Mouse (Mus musculus) gastrocnemius, postnatal 10 days (tissue): Measurements from ENCODE around the gene Get4. TPM values are rescaled to one million over a fixed set of nuclear protein-coding genes. Genes with fewer than 3 reads are reported as not detected.

ENCODE experiments used
- DNase-seq: peaks from one replicate; pipeline ENCODE4 v3.0.0; 2021; ENCODE audit warnings: mixed read lengths
- total RNA-seq, 2 experiments: library from RNA; stranded (reverse); gene quantifications; 2 replicates each; pipeline ENCODE4 v1.2.3; 2021

The Get4 gene
- total RNA-seq, 2 experiments from 2014 or later: 48.4 to 55.6 TPM

- no peak for DNase-seq
Measured at GRCm38 (mm10) chr5:139283460-139284180, 31.5 kb downstream of the Get4 start.

DNA sequence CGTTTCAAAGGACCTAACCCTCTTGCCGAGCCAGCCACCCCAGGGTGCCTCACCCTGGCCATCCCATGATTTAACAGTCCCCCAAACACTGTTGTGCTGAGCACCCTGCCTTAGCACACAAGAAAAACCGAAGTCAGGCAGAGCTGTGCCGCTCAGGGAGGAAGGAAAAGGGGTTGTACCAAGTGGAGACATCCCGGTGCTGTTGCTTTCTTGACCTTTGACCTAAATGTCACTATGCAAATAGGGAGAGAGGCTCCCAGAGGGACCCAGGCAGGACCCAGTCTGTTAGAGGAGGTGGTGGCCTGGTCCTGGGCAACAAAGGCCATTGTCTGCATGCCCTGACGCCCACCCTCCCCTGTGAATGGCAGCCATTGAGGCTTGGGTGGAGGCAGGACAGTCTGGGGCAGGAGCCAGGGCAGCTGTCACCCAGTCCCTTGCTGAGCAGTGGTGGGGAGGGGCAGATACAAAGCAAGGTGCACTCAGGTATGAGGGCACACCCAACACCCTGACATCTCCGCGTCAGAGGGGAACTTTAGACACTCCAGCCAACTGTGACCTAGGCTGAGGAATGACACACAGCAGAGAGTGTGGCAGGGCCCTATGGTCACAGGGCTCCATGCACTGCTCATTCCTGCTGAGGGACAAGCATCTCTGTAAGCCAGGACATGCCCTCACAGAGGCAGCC, 33.4 kb downstream of the Get4 start:
- no peak for DNase-seq

DNA sequence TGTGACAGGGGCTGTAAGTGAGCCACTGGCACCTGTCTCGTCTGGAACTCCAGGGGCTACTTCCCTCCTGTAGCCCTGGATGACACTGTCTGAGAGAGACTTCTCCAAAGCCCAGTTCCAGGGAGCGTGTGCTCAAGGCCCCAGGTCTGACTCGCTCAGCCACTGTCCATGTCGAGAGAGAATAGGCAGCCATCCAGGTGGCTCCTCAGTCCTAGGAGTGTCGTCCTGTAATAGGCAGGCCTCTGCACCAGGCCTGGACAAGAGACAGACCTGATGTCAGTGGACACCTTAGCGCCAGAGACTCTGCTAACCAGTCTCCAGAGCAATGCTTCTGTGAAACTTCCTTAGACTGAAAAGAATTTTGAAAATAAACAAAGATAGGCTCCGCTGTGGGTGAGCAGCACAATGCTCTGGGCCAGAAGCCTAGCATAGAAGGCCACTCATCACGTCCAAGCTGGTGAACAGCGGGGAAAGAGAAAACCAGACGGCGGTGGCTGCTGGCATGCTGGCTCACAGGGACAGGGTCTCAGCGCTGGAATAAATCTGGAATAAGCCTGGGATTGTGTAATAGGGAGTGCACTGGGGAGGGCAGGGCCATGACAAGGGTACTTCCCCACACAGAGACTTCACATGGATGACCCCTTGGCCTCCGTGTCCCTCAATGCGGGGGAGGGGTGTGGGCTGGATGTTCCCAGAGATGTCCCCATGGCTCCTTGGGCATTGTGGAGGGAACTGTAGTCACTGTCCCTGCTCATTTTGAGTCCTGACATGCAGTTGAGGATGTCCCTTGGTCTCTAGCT, 34.2 kb downstream of the Get4 start:
- no peak for DNase-seq

GRCm38 (mm10) chr5:139287099-139287498, 35.0 kb downstream of the Get4 start:
- no peak for DNase-seq

- DNase-seq: no peak
Measured at GRCm38 (mm10) chr5:139287787-139288186, 35.7 kb downstream of the Get4 start.

DNA sequence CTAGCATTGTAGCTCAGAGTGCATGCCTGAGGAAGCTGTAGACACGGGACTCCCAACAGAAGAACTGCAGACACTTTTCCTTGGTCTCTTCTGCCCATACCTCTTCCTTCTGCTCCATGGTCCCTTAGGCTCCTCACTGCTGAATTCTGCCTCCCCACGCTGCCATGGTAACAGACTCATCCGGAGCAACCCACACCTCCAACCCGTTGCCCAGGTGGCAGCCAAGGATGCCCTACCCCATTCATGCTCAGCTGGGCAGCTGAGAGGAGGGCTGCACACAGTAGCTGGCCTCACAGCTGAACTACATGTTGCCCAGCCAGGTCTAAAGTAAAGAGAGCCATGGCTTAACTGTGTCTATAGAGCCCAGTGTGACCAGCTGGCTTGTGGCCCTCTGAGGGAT, 36.5 kb downstream of the Get4 start:
- DNase-seq: no peak

DNA sequence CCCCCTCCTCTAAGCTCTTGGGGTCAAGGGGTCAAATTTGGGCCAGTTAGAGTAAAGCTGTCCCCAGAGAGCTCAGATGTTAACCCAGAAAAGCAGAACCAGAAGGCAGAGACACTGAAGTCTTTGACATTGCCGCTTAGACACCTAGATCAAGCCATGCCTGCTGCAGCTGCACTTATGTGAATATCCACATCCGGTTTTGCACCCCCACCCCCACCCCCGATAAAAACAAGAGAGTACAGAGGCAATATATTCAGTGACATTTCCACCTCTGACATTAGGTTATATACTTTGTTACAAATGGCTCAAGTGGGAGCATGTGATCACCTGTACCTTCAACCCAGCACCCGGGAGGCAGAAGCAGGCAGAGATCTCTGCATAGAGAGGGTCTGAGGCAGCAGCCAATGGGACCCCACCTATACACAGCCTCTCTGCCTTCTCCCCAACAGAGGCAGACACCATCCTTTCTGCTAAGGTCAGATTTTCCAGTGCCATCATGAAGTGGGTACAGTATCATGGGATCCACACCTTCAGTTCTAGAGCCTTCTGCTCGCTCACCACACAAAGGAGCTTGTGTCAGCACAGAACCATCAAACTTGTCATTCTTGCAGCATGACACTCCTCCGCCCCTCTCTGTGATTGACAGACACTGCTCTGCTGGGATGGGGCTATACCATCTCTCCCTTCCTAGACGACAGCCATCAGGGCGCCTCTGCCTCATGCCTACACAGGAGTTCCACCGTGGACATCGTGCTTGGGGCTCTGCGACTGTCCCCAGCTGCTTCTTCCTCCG, 38.5 kb downstream of the Get4 start:
- DNase-seq: no peak

DNA sequence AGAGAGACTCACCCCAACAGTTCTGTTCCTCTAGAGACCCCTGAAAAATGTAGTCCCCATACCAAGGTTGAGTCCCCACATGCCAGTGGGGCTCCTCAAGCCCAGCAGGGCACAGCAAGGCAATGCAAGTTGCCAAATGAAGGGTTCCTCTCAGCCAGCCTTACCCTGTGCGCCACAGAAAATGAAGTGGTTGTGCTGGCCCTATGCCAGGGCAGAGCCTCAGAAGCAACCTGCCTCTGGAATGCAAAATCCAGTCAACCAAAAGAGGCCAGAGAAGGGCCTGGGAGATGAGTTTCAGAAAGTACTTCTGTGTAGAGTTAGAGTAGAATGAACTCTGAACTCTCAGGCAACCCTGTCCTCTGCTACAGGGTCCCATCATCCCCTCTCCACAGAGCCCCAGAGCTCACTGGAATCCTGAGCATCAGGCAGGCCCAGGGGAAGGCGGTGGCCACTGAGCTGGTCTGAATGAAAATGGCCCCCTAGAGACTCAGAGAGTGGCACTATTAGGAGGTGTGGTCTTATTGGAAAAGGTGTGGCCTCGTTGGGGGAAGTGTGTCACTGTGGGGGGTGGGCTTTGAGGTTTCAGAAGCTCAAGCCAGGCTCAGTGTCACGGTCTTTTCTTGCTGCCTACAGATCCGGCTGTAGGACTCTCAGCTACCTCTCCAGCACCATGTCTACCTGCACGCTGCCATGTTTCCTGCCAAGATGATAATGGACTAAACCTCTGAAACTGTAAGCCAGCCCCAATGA, 39.9 kb downstream of the Get4 start:
- no peak for DNase-seq

DNA sequence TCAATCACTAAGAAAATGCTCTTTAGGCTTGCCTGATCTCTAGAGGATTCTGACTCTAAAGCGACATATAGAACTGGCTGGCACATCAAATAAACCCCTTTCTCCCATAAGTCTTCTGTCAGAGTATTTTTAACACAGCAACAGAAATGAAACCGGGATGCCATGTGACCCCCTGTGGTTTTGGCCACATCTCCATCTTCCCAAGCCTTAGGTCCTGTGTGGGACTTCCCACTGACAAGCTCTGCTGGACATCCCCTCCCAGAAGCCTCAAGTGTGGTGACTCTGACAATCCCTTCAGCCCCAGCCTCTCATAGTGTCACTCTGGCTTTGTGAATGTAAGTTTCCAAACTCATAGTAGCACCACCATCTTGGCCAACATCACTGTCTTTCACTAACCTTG, 42.0 kb downstream of the Get4 start:
- DNase-seq: no peak

- DNase-seq: no peak
Measured at GRCm38 (mm10) chr5:139297092-139297491, 45.0 kb downstream of the Get4 start.

GRCm38 (mm10) chr5:139297745-139298144, 45.6 kb downstream of the Get4 start:
- DNase-seq: no peak

DNA sequence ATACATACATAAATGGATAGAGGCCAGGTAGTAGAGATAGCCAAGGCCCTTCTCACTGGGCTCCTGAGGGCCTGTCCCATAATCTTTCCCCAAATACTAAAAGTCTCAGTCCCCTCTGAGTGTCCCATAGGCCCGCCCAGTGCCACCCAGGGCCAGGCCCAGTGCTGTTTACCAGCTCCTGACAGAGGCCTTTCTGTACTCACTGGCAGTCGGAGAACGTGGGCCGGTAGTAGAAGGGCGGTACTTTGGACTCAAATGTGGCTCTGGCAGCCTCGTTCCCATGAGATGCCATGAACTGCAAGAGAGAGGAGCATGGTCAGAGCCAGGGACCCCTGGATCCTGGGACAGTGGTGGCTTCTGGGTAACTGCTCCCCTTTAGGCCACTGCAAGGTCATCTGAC, 50.0 kb downstream of the Get4 start:
- no peak for DNase-seq

DNA sequence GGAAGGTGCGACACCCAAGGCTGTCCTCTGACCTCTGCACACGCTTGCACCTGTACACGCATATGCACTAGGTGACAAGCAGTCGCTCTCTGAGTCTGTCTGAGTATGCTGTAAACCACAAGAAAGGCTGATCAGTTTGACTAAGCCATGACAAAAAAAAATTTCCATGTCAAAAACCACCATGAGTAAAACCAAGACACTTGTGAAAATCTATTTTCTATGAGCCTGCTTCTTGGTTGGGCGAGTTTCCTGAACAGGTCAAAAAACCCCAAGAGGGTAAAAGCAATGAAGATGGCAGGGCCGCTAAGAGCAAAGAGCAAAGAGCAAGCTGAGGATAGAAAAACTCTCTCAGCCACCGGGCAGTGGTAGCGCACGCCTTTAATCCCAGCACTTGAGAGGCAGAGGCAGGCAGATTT, 51.5 kb downstream of the Get4 start:
- DNase-seq: no peak

DNA sequence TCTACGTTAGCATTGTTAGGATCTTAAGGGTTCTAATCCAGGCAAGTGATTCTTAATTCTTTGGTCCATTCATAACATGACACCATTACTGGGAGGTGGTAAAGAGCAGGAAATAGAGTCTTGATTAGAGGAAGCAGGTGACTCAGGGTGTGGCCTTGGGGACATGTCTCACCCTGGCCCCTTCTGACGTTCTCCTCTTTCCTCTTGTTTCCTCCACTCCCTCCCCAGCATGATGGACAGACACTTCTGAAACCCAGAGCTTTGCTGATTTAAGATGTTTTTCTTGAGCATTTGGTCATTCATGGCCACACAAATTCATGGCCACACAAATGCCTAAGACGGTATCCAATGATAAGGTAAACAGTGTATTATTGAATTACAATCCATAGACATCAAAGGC, 57.8 kb downstream of the Get4 start:
- DNase-seq: no peak

DNA sequence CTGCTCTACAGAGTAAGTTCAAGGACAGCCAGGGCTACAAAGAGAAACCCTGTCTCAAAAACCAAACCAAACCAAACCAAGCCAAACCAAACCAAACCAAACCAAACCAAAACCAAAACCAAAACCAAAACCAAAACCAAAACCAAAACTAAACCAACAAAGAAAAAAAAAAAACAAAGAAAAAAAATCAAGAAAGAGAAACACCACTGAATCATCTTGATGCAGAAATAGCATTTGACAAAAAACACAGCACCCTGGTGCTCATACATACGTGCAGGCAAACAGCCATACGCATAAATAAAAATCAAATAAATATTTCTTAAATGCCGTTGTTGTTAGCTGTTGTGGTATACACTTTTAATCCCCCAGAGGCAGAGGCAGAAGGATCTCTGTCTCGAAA, 58.4 kb downstream of the Get4 start:
- no peak for DNase-seq

DNA sequence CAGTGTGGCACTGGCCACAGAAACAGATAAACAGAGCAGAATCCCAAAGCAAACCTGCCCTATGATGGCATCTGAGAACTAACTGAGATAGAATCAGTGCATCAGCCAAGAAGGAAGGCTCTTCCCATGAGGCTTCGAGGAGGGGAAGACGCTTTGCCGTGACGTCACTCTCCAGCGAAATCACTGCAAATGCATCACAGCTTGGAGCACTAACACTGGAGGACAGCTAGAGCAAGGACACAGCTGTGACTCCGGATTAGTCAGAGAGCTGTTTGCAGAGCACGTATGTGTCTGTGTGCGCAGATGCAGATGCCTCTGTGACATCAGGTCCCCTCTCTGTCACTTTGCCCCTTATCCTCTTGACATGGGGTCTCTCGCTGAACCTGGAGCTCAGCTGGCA, 59.7 kb downstream of the Get4 start:
- no peak for DNase-seq

GRCm38 (mm10) chr5:139313536-139313935, 61.4 kb downstream of the Get4 start:
- no peak for DNase-seq

DNA sequence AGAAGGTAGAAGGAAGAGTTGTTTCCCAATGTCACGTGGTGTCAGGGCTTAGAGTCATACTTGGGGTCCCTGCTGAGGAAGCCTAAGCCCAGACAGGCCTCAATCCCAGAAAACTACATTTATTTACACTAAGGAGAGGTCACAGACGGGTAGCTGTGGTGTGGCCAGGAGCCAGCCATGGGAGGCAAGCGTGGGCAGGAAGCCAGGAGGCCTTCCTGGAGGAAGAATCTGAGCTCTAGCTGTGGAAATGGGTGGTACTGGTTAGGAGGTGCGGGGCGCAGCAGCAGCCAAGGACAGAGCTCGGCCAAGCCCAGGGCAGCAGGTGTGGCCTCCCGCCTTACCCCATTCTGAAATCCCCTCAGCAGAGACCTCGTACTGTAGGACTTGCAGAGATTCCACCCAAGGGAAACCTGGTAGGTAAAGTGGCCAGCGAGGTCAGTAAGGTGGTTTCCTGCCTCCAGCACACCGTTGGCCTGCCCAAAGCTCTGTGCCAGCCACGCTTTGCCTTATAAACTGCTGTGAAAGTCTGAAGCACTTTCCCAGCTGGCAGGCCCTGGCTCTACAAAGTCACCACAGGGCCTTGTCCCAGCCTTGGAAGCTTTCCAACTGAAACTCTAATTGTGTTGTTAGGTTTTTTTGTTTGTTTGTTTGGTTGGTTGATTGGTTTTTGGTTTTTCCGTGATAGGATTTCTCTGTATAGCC, 63.0 kb downstream of the Get4 start:
- no peak for DNase-seq

DNA sequence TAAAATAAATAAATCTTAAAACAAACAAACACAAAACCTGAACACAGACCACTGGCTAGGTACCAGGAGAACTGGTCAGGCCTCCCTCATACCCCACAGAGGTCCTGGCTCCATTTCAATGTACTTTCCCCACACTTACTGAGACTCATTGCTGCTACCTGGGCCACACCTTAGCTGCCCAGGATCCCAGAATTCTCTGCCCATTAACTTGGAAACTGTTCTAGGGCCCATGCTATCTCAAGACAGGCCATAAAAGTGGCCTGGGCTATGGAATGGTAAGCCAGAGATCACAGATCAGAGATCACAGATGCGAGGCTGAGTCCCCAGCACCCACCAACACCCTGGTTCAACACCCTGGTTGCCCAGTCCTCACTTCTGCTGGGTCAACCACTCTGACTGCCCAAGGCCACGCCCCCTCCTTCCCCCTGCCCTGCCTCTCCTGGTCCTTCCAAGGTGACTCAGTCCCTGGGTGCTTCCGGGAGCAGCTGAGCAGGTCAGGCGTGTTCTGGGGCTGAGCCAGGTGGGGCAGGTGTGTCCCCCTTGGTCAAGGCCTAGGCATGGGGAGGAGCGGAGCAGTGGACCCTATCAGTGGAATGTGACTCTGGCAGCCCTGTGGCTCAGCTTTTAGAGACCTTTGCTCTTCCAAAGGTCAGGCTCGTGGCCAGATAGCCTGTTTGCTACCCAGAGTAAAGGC, 65.0 kb downstream of the Get4 start:
- DNase-seq: no peak

DNA sequence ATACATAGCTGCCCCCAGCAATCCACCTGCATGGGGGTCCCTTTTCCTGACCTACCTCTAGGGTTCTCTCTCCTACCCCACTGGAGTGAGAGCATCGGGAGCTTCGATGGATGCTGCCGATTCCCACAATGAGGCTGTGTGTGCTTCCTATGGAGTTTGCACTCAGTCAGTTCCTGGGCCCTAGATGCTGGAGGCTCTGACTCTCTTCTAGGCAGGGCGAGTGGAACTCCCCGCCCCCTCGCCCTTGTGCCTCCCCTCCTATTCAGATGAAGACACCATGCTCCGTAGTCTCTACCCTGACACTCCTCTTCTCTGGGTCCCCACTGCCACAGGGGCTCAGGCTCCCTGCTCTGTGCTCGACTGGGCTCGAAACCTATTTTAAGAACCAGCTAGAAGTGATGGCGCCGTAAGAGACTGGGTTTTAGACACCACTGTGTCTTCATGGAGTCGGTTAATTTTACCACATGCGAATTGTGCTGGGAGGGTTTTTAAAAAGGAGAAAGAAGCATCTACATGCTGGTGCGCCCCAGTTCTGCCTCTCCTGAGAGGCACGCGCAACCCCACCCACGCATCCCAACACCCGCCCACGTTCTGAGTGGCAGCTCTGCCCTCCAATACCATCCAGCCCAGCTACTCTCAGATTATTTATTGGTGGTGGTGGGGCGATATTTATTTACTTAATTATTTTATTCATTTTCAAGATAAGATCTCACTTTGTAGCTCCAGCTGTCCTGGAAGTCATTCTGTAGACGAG, 65.8 kb downstream of the Get4 start:
- DNase-seq: no peak
